Mouse (Mus musculus) embryonic fibroblast, embryonic 13.5 days (primary cell): ENCODE results near the gene Gimap9.

Source experiments
- CTCF ChIP-seq: IDR thresholded peaks from 2 replicates; pipeline ENCODE4 v1.5.1; 2011; ENCODE audit warnings: mild to moderate bottlenecking, control low read depth, low read length, moderate library complexity, borderline replicate concordance; ENCODE audit not compliant: insufficient read depth
- POLR2A ChIP-seq: IDR thresholded peaks from 2 replicates; pipeline ENCODE4 v1.6.1; 2011; ENCODE audit warnings: low read depth, mild to moderate bottlenecking, control low read depth, low read length, moderate library complexity

GRCm38 (mm10) chr6:48658721-48659120 is 17.2 kb upstream of the Gimap9 start:
- TF ChIP-seq CTCF (no peak), POLR2A (no peak)
